Mouse (Mus musculus): ENCODE data around the gene Rnf169.

Gene Rnf169

DNA sequence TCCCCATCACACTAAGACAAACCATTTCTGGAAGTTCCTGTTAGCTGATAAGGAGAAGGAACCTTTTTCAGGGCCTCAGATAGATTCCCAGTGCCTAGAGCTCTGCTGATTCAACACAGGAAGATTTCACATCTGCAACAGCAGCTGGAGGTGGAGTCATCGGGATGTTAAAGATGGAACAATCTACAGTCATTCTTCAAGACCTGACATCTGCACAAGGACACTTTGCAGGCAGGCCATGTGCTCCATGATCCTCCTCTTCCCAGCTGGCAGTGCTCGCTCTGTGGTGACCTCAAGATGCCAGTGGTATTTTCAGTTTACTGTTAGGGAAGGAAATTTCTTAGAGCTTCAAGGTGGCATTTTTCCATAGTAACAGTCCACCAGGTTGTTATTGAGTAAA is 87.9 kb downstream of the Rnf169 start:
- no peak for DNase-seq (ENCODE audit: low spot score)

DNA sequence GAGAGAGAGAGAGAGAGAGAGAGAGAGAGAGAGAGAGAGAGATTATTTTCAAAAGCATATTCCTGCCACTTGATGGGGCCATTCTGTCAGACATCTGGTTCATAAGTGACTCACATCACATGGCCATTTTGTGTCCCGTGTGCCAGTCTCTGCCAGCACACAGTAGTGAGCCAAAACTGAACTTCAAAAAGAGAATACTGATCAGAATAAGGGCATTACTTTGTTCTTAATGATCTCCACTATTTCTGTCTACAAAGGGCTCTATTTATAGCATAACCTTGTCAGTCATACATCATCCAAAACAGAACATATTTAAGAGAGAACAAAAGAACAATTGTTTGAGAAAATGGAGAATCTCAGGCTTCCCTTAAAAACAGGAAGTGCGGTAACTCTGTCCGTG is 88.8 kb downstream of the Rnf169 start:
- no peak for DNase-seq (ENCODE audit: low spot score)

DNA sequence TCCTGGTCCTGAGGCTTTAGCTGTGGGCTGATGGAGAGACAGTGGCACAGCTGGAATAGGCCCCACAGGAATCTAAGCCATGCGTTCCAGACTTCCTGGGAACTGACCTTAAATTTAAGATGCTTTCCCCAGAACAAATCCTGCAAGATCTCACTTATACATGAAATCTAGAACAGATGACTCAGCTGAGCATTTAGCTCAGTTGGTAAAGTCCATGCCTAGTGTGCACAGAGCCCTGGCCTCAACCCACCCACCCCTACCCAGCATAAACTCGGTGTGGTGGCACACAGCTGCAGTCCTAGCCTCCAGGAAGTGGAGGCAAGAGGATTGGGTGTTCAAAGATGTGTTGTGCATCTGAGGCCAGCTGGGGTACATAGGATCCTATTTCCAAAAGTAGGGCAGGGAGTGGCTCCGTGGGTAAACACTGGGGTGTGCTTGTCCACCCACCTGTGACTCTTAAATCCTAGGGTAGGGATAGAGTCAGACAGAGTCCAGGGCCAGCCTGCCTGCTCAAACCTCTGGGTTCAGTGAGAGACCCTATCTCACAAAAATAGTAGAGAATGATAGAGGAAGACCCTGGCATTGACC is 90.0 kb downstream of the Rnf169 start:
- DNase-seq (ENCODE audit: low spot score) = no peak

DNA sequence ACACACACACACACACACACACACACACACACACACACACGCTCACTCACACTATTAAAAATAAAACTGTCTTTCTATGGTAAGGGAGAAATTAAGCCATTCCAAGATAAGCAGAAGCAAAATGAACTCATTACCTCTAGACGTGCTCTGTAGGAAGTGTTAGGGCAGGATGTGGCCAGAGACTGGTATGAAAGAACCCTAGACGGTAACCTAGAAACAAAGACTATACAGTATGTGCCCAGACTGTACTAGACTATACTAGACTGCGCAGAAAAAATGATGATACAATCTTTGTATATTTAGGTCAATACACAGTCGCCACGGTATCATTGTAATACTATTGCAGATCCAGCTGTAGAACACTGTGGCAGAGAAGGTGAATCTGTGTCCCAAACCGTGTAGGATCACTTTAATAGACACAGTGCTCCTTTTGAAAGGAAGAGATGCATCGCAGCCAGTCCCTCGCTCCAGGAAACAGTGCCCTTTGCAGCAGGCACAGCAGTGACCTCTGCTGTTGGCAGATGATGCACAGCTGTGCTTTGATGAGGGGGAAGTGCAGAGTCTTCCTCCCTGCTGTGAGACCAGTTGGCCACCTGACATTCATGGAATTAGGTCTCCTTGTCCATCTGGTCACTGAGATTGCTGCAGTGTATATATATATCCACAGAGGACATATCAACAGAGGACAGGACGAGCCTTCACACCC is 90.9 kb downstream of the Rnf169 start:
- peak; percentile 65 for DNase-seq (ENCODE audit: low spot score)

DNA sequence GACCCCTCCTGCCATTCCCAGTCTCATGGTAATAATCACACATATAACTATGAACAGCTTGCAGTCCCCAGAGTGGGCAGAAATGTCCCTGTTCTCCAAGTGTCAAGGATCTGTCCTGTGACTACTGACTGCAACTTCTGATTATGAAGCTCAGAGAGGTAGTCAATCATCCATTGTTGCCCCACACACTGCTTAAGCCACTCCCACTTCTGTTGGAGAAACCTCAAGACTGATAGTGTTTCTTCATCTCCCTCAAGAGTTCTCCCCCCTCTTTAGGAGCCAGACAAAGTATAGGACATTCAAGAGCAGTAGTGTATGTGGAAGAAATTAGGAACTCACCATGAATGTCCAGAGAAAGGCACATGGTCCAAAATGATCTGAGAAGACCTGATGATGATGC is 92.5 kb downstream of the Rnf169 start:
- DNase-seq (ENCODE audit: low spot score) = no peak

DNA sequence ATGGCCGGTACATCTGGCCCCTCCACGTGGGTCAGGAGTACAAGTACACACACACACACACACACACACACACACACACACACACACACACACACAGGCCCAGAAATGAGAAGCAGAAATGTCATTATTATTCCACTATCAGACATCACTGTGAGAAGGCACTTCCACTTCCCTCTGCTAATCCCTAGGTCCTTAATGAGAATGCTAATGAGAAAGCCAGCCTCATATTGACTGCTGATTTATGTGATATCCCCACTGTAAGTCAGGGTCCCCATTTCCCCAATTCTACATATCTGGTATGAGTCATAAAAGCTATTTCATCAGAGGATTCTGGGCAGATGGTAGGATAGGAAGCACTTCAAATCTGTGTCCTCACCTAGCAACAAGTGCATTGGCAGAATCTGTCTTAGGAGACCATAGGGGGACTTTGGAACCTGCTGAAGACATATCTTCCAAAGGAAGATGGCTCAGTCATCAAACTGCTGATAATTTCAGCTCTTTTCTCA is 93.0 kb downstream of the Rnf169 start:
- DNase-seq (ENCODE audit: low spot score) = no peak

GRCm38 (mm10) chr7:99878254-99878653 is 102.0 kb downstream of the Rnf169 start:
- DNase-seq (ENCODE audit: low spot score) = no peak

GRCm38 (mm10) chr7:99876345-99876744 is 103.9 kb downstream of the Rnf169 start:
- DNase-seq (ENCODE audit: low spot score) = peak; percentile 96

- DNase-seq (ENCODE audit: low spot score) = no peak
Measured at GRCm38 (mm10) chr7:99875891-99876290, 104.4 kb downstream of the Rnf169 start.

DNA sequence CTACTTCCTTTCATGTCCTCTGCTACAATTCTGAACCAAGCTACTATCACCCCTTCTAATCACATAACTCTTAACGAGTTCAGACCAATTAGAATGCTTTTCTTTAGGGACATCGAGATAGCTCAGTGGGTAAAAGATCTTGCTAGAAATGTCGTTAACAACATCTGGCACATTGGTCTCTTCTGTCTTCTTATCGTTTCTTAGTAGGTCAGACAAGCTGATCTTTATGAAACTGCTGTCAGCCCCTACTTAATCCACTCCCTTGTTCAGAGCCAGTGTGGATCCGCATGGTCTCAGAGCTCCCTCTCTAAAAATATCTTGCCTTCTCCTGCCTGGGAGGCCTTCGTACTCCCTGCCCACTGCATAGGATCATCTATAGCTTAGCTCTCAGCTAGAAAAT is 106.3 kb downstream of the Rnf169 start:
- no peak for DNase-seq (ENCODE audit: low spot score)

Data from retina, embryonic 14.5 days (tissue).